33 mouse cellular contexts compared by ENCODE assay signal in genomic region chr3:116062141-116062540, GRCm38 (mm10).
"Had no signal": no experiment of that assay in that cellular context is flagged by ENCODE, and none has a peak within 500 bp of the region (broad histone marks: within the 10 kb centered on the region; RNA-seq: fewer than 3 reads in every experiment).

No protein-coding gene starts in this region.

- ATAC-seq: liver, embryonic 12.5 days; liver, postnatal 0 days; lung, postnatal 0 days; midbrain, embryonic 13.5 days; midbrain, embryonic 15.5 days; midbrain, embryonic 16.5 days had no signal

- H3K4me3 ChIP-seq: limb, embryonic 10.5 days; limb, embryonic 12.5 days; limb, embryonic 13.5 days; limb, embryonic 15.5 days; liver, embryonic 12.5 days; liver, embryonic 13.5 days; liver, embryonic 15.5 days; lung, embryonic 15.5 days; megakaryocyte, embryonic 14.5 days; midbrain, embryonic 10.5 days; midbrain, embryonic 12.5 days; midbrain, embryonic 13.5 days; midbrain, embryonic 15.5 days; myocyte; neural tube, embryonic 12.5 days; neural tube, embryonic 13.5 days had no signal

- H3K27ac ChIP-seq: limb, embryonic 10.5 days; limb, embryonic 12.5 days; limb, embryonic 13.5 days; limb, embryonic 15.5 days; liver, embryonic 12.5 days; liver, embryonic 13.5 days; liver, embryonic 14.5 days; liver, embryonic 15.5 days; lung, embryonic 15.5 days; macrophage; midbrain, embryonic 10.5 days; midbrain, embryonic 12.5 days; midbrain, embryonic 13.5 days; midbrain, embryonic 15.5 days; neural tube, embryonic 12.5 days; neural tube, embryonic 13.5 days had no signal

- H3K4me1 ChIP-seq: limb, embryonic 10.5 days; limb, embryonic 12.5 days; limb, embryonic 13.5 days; limb, embryonic 15.5 days; liver, embryonic 12.5 days; liver, embryonic 13.5 days; liver, embryonic 15.5 days; lung, embryonic 15.5 days; megakaryocyte, embryonic 14.5 days; midbrain, embryonic 10.5 days; midbrain, embryonic 12.5 days; midbrain, embryonic 13.5 days; midbrain, embryonic 15.5 days; neural tube, embryonic 12.5 days; neural tube, embryonic 13.5 days had no signal

- DNase-seq: left cerebral cortex, postnatal 4 days; liver; liver, embryonic 13.5 days; liver, postnatal 0 days; lung, adult 18-20 months; lung, adult 2 months; lung, embryonic 14.5 days; lung, postnatal 10 days; lung, postnatal 14 days; lung, postnatal 36 days; lung, postnatal 4 days; midbrain, embryonic 14.5 days had no signal

- H3K9me3 ChIP-seq: limb, embryonic 10.5 days; limb, embryonic 12.5 days; limb, embryonic 13.5 days; limb, embryonic 15.5 days; liver, embryonic 12.5 days; liver, embryonic 13.5 days; liver, embryonic 15.5 days; lung, embryonic 15.5 days; megakaryocyte, embryonic 14.5 days; midbrain, embryonic 10.5 days; midbrain, embryonic 12.5 days; midbrain, embryonic 13.5 days; midbrain, embryonic 15.5 days; neural tube, embryonic 12.5 days; neural tube, embryonic 13.5 days had no signal

- H3K9ac ChIP-seq: limb, embryonic 12.5 days; limb, embryonic 13.5 days; limb, embryonic 15.5 days; liver, embryonic 12.5 days; liver, embryonic 13.5 days; liver, embryonic 14.5 days; liver, embryonic 15.5 days; liver, postnatal 0 days; lung, embryonic 14.5 days; lung, embryonic 15.5 days; midbrain, embryonic 12.5 days; midbrain, embryonic 13.5 days; midbrain, embryonic 15.5 days; neural tube, embryonic 12.5 days; neural tube, embryonic 13.5 days had no signal

- H3K4me2 ChIP-seq: limb, embryonic 12.5 days; limb, embryonic 13.5 days; limb, embryonic 15.5 days; liver, embryonic 11.5 days; liver, embryonic 12.5 days; liver, embryonic 13.5 days; liver, embryonic 15.5 days; lung, embryonic 14.5 days; lung, embryonic 15.5 days; midbrain, embryonic 11.5 days; midbrain, embryonic 12.5 days; midbrain, embryonic 13.5 days; midbrain, embryonic 15.5 days; neural tube, embryonic 12.5 days; neural tube, embryonic 13.5 days had no signal

- H3K27me3 ChIP-seq: limb, embryonic 12.5 days; limb, embryonic 13.5 days; limb, embryonic 15.5 days; liver, embryonic 12.5 days; liver, embryonic 13.5 days; liver, embryonic 15.5 days; lung, embryonic 15.5 days; megakaryocyte, embryonic 14.5 days; midbrain, embryonic 12.5 days; midbrain, embryonic 13.5 days; midbrain, embryonic 15.5 days; neural tube, embryonic 12.5 days; neural tube, embryonic 13.5 days had no signal

- H3K36me3 ChIP-seq: limb, embryonic 10.5 days; limb, embryonic 12.5 days; limb, embryonic 13.5 days; limb, embryonic 15.5 days; liver, embryonic 12.5 days; liver, embryonic 13.5 days; liver, embryonic 15.5 days; lung, embryonic 15.5 days; midbrain, embryonic 10.5 days; midbrain, embryonic 12.5 days; midbrain, embryonic 13.5 days; midbrain, embryonic 15.5 days; neural tube, embryonic 12.5 days; neural tube, embryonic 13.5 days had no signal
